Mouse (Mus musculus) layer of hippocampus, postnatal 14 days (tissue): ENCODE data around the gene Nacc2. TPM values are rescaled to one million over a fixed set of nuclear protein-coding genes. Genes with fewer than 3 reads are reported as not detected.
A peak's percentile ranks its signal among the peaks of the same experiment; 100 is the strongest.

Experiments used
- DNase-seq, 2 experiments: peaks; one replicate each; pipeline ENCODE4 v3.0.0; 2021 to 2022; ENCODE audit warnings: low spot score in 2 of 2, mixed read lengths in 1 of 2
- total RNA-seq, 2 experiments: library from RNA; stranded (reverse); gene quantifications; 2 replicates each; pipeline ENCODE4 v1.2.3; 2021

Nacc2 gene
- total RNA-seq, 2 experiments from 2014 or later = 58.1 to 58.9 TPM

- DNase-seq = peak in 1 of 2 experiments; percentile 16
These were observed 61.9 kb downstream of the Nacc2 start for GRCm38 (mm10) chr2:26061018-26061666.

GRCm38 (mm10) chr2:26057053-26057452 is 66.0 kb downstream of the Nacc2 start:
- DNase-seq = no peak

- no peak for DNase-seq
These were observed 66.8 kb downstream of the Nacc2 start for GRCm38 (mm10) chr2:26056226-26056625.

GRCm38 (mm10) chr2:26055747-26056102 is 67.3 kb downstream of the Nacc2 start:
- no peak for DNase-seq

- peak; percentile 28 to 49 for DNase-seq
These were observed 67.8 kb downstream of the Nacc2 start for GRCm38 (mm10) chr2:26055046-26055746.

GRCm38 (mm10) chr2:26052806-26053205 is 70.2 kb downstream of the Nacc2 start:
- no peak for DNase-seq

- no peak for DNase-seq
These were observed 74.2 kb downstream of the Nacc2 start for GRCm38 (mm10) chr2:26048816-26049215.

GRCm38 (mm10) chr2:26044216-26044615 is 78.8 kb downstream of the Nacc2 start:
- DNase-seq = peak; percentile 39 to 78

GRCm38 (mm10) chr2:26042603-26043002 is 80.4 kb downstream of the Nacc2 start:
- no peak for DNase-seq

- DNase-seq = no peak
These were observed 81.7 kb downstream of the Nacc2 start for GRCm38 (mm10) chr2:26041163-26041810.

GRCm38 (mm10) chr2:26039951-26040350 is 83.1 kb downstream of the Nacc2 start:
- DNase-seq = peak; percentile 81

GRCm38 (mm10) chr2:26037386-26037785 is 85.6 kb downstream of the Nacc2 start:
- DNase-seq = no peak

- no peak for DNase-seq
These were observed 88.5 kb downstream of the Nacc2 start for GRCm38 (mm10) chr2:26034344-26035050.

GRCm38 (mm10) chr2:26030288-26030687 is 92.7 kb downstream of the Nacc2 start:
- no peak for DNase-seq

GRCm38 (mm10) chr2:26024138-26025075 is 98.6 kb downstream of the Nacc2 start:
- peak; percentile 34 to 61 for DNase-seq

GRCm38 (mm10) chr2:26022626-26023025 is 100.4 kb downstream of the Nacc2 start:
- DNase-seq = no peak

GRCm38 (mm10) chr2:26022258-26022565 is 100.8 kb downstream of the Nacc2 start:
- DNase-seq = no peak

GRCm38 (mm10) chr2:26021561-26022257 is 101.3 kb downstream of the Nacc2 start, which contains the start of gene Ubac1:
TSS of gene Ubac1 (minus strand) at chr2:26021747.
- peak; percentile 84 to 92 for DNase-seq

- DNase-seq = peak; percentile 38 to 46
These were observed 102.1 kb downstream of the Nacc2 start for GRCm38 (mm10) chr2:26020714-26021560.
